Mouse (Mus musculus) kidney, postnatal 0 days (tissue): ENCODE results near the gene Zyg11b. TPM values are rescaled to one million over a fixed set of nuclear protein-coding genes. Genes with fewer than 3 reads are reported as not detected.

Experiments used
- ATAC-seq: fragments of 200-750 bp; cut with Nextera tagmentation; replicated peaks from 2 replicates; pipeline ENCODE4 v1.8.0; 2017; ENCODE audit warnings: low read depth, moderate number of reproducible peaks, moderate TSS enrichment, moderate library complexity; ENCODE audit not compliant: low FRiP score
- DNase-seq: peaks from one replicate; pipeline ENCODE4 v3.0.0-alpha.2; 2016; ENCODE audit warnings: low spot score
- H3K27ac ChIP-seq: fragments of 300-500 bp; sonication (generic); 2 replicates; pipeline ENCODE4 v1.5.1; 2014; ENCODE audit warnings: mild to moderate bottlenecking
- H3K27me3 ChIP-seq: fragments of 300-500 bp; sonication (generic); 2 replicates; pipeline ENCODE4 v1.6.1; 2014; ENCODE audit warnings: low read length, mixed read lengths; ENCODE audit not compliant: insufficient read depth
- H3K36me3 ChIP-seq: fragments of 300-500 bp; sonication (generic); 2 replicates; pipeline ENCODE4 v1.6.1; 2014; ENCODE audit warnings: low read length, mixed read lengths; ENCODE audit not compliant: insufficient read depth
- H3K4me1 ChIP-seq: fragments of 300-500 bp; sonication (generic); replicated peaks from 2 replicates; pipeline ENCODE4 v1.6.1; 2014; ENCODE audit warnings: antibody characterized with exemption, low read length, mixed read lengths; ENCODE audit not compliant: insufficient read depth
- H3K4me2 ChIP-seq: fragments of 300-500 bp; sonication (generic); 2 replicates; pipeline ENCODE4 v1.6.1; 2014; ENCODE audit warnings: mild to moderate bottlenecking, low read length, moderate library complexity, mixed read lengths
- H3K4me3 ChIP-seq: fragments of 300-500 bp; sonication (generic); replicated peaks from 2 replicates; pipeline ENCODE4 v1.5.1; 2014; ENCODE audit warnings: low read depth, low read length
- H3K9ac ChIP-seq: fragments of 300-500 bp; sonication (generic); 2 replicates; pipeline ENCODE4 v1.6.1; 2014; ENCODE audit warnings: low read depth, low read length
- H3K9me3 ChIP-seq: fragments of 300-500 bp; sonication (generic); replicated peaks from 2 replicates; pipeline ENCODE4 v1.6.1; 2016; ENCODE audit warnings: low read length, inconsistent platforms, mixed read lengths
- CTCF ChIP-seq: IDR thresholded peaks from 2 replicates; pipeline ENCODE4 v1.5.1; 2016; ENCODE audit warnings: antibody characterized with exemption, low read depth, mild to moderate bottlenecking, moderate library complexity
- WGBS: fragments of 180-500 bp; shearing (Covaris S2); extraction: QIAGEN DNeasy Blood & Tissue Kit; methylation state at CpG from one replicate; pipeline ENCODE4 v1.1.7; 2014; 5-methylcytosine and 5-hydroxymethylcytosine counted together
- polyA plus RNA-seq: library from polyadenylated mRNA; unstranded; fragments of >200 nt; fragmentation: Nextera tagmentation; extraction: Ambion mirVana; gene quantifications from 2 replicates; pipeline ENCODE4 v1.2.1, GENCODE M21; 2015

The Zyg11b gene
- polyA plus RNA-seq, 1 experiment from 2014 or later = 7.4 TPM

- DNase-seq = no peak
- 81% methylated on average over 9 of the region's 9 CpGs for WGBS
- 0 out of 2 replicates have a peak, but pooled peaks cover 5% of the 10 kb centered on the region for H3K36me3 ChIP-seq
- no peak for TF ChIP-seq CTCF
- no peak overlapping the region for H3K4me2 ChIP-seq
- H3K27me3 ChIP-seq = no peaks in the 10 kb centered on the region
- no peak for ATAC-seq
- no peaks in the 10 kb centered on the region for H3K4me1 ChIP-seq
- H3K27ac ChIP-seq = no peak overlapping the region
- no peaks in the 10 kb centered on the region for H3K9me3 ChIP-seq
- H3K4me3 ChIP-seq = no peak overlapping the region
- H3K9ac ChIP-seq = no peak overlapping the region
These were observed 31.1 kb upstream of the Zyg11b start for GRCm38 (mm10) chr4:108332041-108332440.

- no peak for TF ChIP-seq CTCF
These were observed 28.9 kb upstream of the Zyg11b start for GRCm38 (mm10) chr4:108329840-108330239.

GRCm38 (mm10) chr4:108327730-108328484 is 27.0 kb upstream of the Zyg11b start, which contains the start of gene Coa7:
Gene Coa7, plus strand, starts transcription at chr4:108328140.
- H3K27me3 ChIP-seq = no peaks in the 10 kb centered on the region
- under 1% methylated on average over 45 of the region's 45 CpGs for WGBS
- no peak for TF ChIP-seq CTCF
- no peaks in the 10 kb centered on the region for H3K9me3 ChIP-seq
- H3K36me3 ChIP-seq = no peaks in the 10 kb centered on the region
- peak within 1 kb of the TSS; percentile 61 for H3K4me3 ChIP-seq
- peak within 1 kb of the TSS; percentile 76 for H3K4me2 ChIP-seq
- H3K27ac ChIP-seq = peak within 1 kb of the TSS; percentile 82
- peak within 1 kb of the TSS; percentile 59 for H3K9ac ChIP-seq
- H3K4me1 ChIP-seq = no peaks in the 10 kb centered on the region
- DNase-seq = peak; percentile 98
- ATAC-seq = peak; percentile 94

More at GRCm38 (mm10) chr4:108329840-108330239, 28.9 kb upstream of the Zyg11b start:
- Histone ChIP-seq H3K36me3 (0 out of 2 replicates have a peak, but pooled peaks cover 5% of the 10 kb centered on the region), H3K9me3 (no peaks in the 10 kb centered on the region), H3K27ac (no peak overlapping the region), H3K9ac (no peak overlapping the region), H3K4me2 (no peak overlapping the region), H3K4me3 (no peak overlapping the region), H3K27me3 (no peaks in the 10 kb centered on the region), H3K4me1 (no peaks in the 10 kb centered on the region)
- DNase-seq (no peak), ATAC-seq (no peak)
- 96% methylated on average over 6 of the region's 6 CpGs for WGBS

DNA sequence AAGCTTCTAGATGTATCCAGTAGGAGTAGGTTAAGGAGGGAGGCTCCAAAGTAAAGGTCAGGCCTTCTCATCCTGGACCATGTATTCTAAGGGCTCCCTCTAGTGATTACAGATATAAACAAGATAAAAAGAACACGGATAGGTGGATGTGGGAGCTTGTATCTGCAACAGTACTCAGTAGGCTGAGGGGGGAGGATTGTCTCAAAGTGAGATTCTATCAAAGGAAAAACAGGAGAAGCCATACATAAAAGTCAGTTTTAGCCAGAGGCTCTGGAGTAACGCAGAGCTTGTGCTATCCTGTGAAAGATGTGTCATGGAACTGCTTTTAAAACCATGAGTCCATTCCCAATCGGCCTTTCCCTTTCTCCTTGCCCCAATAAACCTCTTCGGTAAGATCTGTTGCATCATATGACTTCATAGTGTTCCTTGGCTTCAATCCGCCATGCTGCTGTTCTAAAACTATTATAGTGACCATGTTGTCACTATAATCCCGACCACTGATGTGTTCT is 26.2 kb upstream of the Zyg11b start:
- DNase-seq = peak; percentile 93
- peak overlapping the region; percentile 59 for H3K9ac ChIP-seq
- no peaks in the 10 kb centered on the region for H3K9me3 ChIP-seq
- peak; percentile 70 for TF ChIP-seq CTCF
- H3K27ac ChIP-seq = peak overlapping the region; percentile 82
- no peak; the same call in 1 of the 2 replicates for ATAC-seq
- H3K36me3 ChIP-seq = no peaks in the 10 kb centered on the region
- no peaks in the 10 kb centered on the region for H3K27me3 ChIP-seq
- H3K4me2 ChIP-seq = peak overlapping the region; percentile 76
- whole genome bisulfite sequencing = 31% methylated on average over 6 of the region's 6 CpGs
- no peaks in the 10 kb centered on the region for H3K4me1 ChIP-seq
- peak overlapping the region; percentile 61 for H3K4me3 ChIP-seq

- Histone ChIP-seq H3K9me3 (no peaks in the 10 kb centered on the region), H3K9ac (no peak overlapping the region), H3K36me3 (no peaks in the 10 kb centered on the region), H3K27me3 (no peaks in the 10 kb centered on the region), H3K4me1 (no peaks in the 10 kb centered on the region), H3K4me2 (no peak overlapping the region), H3K4me3 (no peak overlapping the region), H3K27ac (no peak overlapping the region)
- no peak for TF ChIP-seq CTCF
- DNase-seq = no peak
- no peak for ATAC-seq
- WGBS = 71% methylated on average over 5 of the region's 5 CpGs
These were observed 22.7 kb upstream of the Zyg11b start for GRCm38 (mm10) chr4:108323588-108323987.

GRCm38 (mm10) chr4:108320627-108321380 is 19.9 kb upstream of the Zyg11b start:
- Histone ChIP-seq H3K4me1 (no peaks in the 10 kb centered on the region), H3K27ac (no peak overlapping the region), H3K9me3 (no peaks in the 10 kb centered on the region), H3K9ac (no peak overlapping the region), H3K27me3 (no peaks in the 10 kb centered on the region), H3K36me3 (no peaks in the 10 kb centered on the region), H3K4me3 (no peak overlapping the region), H3K4me2 (no peak overlapping the region)
- WGBS = 58% methylated on average over 7 of the region's 7 CpGs
- ATAC-seq (peak; percentile 78; the same call in 1 of the 2 replicates), DNase-seq (no peak)
- TF ChIP-seq CTCF = no peak
